Mouse (Mus musculus) midbrain, postnatal 0 days (tissue): ENCODE measurements around the gene Pofut1. TPM values are rescaled to one million over a fixed set of nuclear protein-coding genes. Genes with fewer than 3 reads are reported as not detected.
A peak's percentile ranks its signal among the peaks of the same experiment; 100 is the strongest.

ENCODE experiments used
- ATAC-seq: fragments of 200-750 bp; cut with Nextera tagmentation; 2 replicates; pipeline ENCODE4 v1.8.0; 2017; ENCODE audit warnings: moderate number of reproducible peaks, mild to moderate bottlenecking, moderate TSS enrichment, moderate library complexity; ENCODE audit not compliant: low FRiP score
- DNase-seq: peaks from one replicate; pipeline ENCODE4 v3.0.0-alpha.2; 2015; ENCODE audit warnings: low spot score
- H3K27ac ChIP-seq: fragments of 300-500 bp; sonication (generic); 2 replicates; pipeline ENCODE4 v1.5.1; 2014; ENCODE audit warnings: low read depth, mild to moderate bottlenecking, low read length, mixed read lengths
- H3K27me3 ChIP-seq: fragments of 300-500 bp; sonication (generic); 2 replicates; pipeline ENCODE4 v1.6.1; 2014; ENCODE audit warnings: low read length, control low read depth, mixed read lengths; ENCODE audit not compliant: insufficient read depth
- H3K36me3 ChIP-seq: fragments of 300-500 bp; sonication (generic); 2 replicates; pipeline ENCODE4 v1.6.1; 2014; ENCODE audit warnings: low read length, control low read depth, mixed read lengths; ENCODE audit not compliant: insufficient read depth
- H3K4me1 ChIP-seq: fragments of 300-500 bp; sonication (generic); 2 replicates; pipeline ENCODE4 v1.6.1; 2014; ENCODE audit warnings: mild to moderate bottlenecking, control low read depth, antibody characterized with exemption, low read length, mixed read lengths; ENCODE audit not compliant: insufficient read depth
- H3K4me2 ChIP-seq: fragments of 300-500 bp; sonication (generic); 2 replicates; pipeline ENCODE4 v1.6.1; 2014; ENCODE audit warnings: low read depth, mild to moderate bottlenecking, low read length, mixed read lengths; ENCODE audit not compliant: poor library complexity, severe bottlenecking
- H3K4me3 ChIP-seq: fragments of 300-500 bp; sonication (generic); 2 replicates; pipeline ENCODE4 v1.5.1; 2014; ENCODE audit warnings: low read depth, mild to moderate bottlenecking, low read length, moderate library complexity
- H3K9ac ChIP-seq: fragments of 300-500 bp; sonication (generic); replicated peaks from 2 replicates; pipeline ENCODE4 v1.6.1; 2014; ENCODE audit warnings: mild to moderate bottlenecking, low read length, moderate library complexity, mixed read lengths; ENCODE audit not compliant: poor library complexity, severe bottlenecking
- H3K9me3 ChIP-seq: fragments of 300-500 bp; sonication (generic); 2 replicates; pipeline ENCODE4 v1.6.1; 2016; ENCODE audit warnings: low read length, control low read depth
- CTCF ChIP-seq: IDR thresholded peaks from 2 replicates; pipeline ENCODE4 v1.5.1; 2016; ENCODE audit warnings: antibody characterized with exemption, mild to moderate bottlenecking
- WGBS: fragments of 180-500 bp; shearing (Covaris S2); extraction: QIAGEN DNeasy Blood & Tissue Kit; methylation state at CpG from one replicate; pipeline ENCODE4 v1.1.7; 2014; 5-methylcytosine and 5-hydroxymethylcytosine counted together
- polyA plus RNA-seq: library from polyadenylated mRNA; unstranded; fragments of >200 nt; fragmentation: Nextera tagmentation; extraction: Ambion mirVana; gene quantifications from 2 replicates; pipeline ENCODE4 v1.2.1, GENCODE M21; 2015
- total RNA-seq: library from RNA; depleted of rRNA; stranded (reverse); fragments of >200 nt; gene quantifications from 2 replicates; pipeline ENCODE4 v1.2.3, GENCODE M21; 2014

The Pofut1 gene
- total and polyA plus RNA-seq, 2 experiments from 2014 or later = 4.6 to 18.8 TPM

GRCm38 (mm10) chr2:153218516-153218915, 22.8 kb upstream of the Pofut1 start:
- no peak for TF ChIP-seq CTCF
- Histone ChIP-seq H3K27ac (no peak overlapping the region), H3K27me3 (no peaks in the 10 kb centered on the region), H3K4me2 (no peak overlapping the region), H3K36me3 (0 out of 2 replicates have a peak, but pooled peaks cover 4% of the 10 kb centered on the region), H3K4me1 (no peaks in the 10 kb centered on the region), H3K9ac (no peak overlapping the region), H3K4me3 (no peak overlapping the region), H3K9me3 (no peaks in the 10 kb centered on the region)
- ATAC-seq = no peak
- WGBS = 81% methylated on average over 3 of the region's 3 CpGs
- no peak for DNase-seq

GRCm38 (mm10) chr2:153221620-153222019, 19.7 kb upstream of the Pofut1 start:
- WGBS = 89% methylated on average over 4 of the region's 4 CpGs
- Histone ChIP-seq H3K4me1 (peaks cover 9% of the 10 kb centered on the region; the same call in 1 of the 2 replicates), H3K4me3 (no peak overlapping the region), H3K4me2 (no peak overlapping the region), H3K27ac (no peak overlapping the region), H3K9ac (no peak overlapping the region), H3K27me3 (no peaks in the 10 kb centered on the region), H3K36me3 (0 out of 2 replicates have a peak, but pooled peaks cover 4% of the 10 kb centered on the region), H3K9me3 (no peaks in the 10 kb centered on the region)
- DNase-seq (no peak), ATAC-seq (no peak)
- TF ChIP-seq CTCF = no peak

- peaks cover 9% of the 10 kb centered on the region; the same call in 1 of the 2 replicates for H3K4me1 ChIP-seq
- H3K27me3 ChIP-seq = no peaks in the 10 kb centered on the region
- H3K9ac ChIP-seq = no peak overlapping the region
- H3K9me3 ChIP-seq = no peaks in the 10 kb centered on the region
- H3K36me3 ChIP-seq = 0 out of 2 replicates have a peak, but pooled peaks cover 4% of the 10 kb centered on the region
- no peak overlapping the region for H3K27ac ChIP-seq
- H3K4me3 ChIP-seq = no peak overlapping the region
- no peak for ATAC-seq
- no peak for DNase-seq
- no peak overlapping the region for H3K4me2 ChIP-seq
- TF ChIP-seq CTCF = no peak
Measured at GRCm38 (mm10) chr2:153222130-153222529, 19.2 kb upstream of the Pofut1 start.

GRCm38 (mm10) chr2:153222566-153222965, 18.8 kb upstream of the Pofut1 start:
- no peak overlapping the region for H3K9ac ChIP-seq
- H3K36me3 ChIP-seq = 0 out of 2 replicates have a peak, but pooled peaks cover 4% of the 10 kb centered on the region
- 90% methylated on average over 2 of the region's 2 CpGs for WGBS
- no peak for DNase-seq
- ATAC-seq = no peak
- H3K4me3 ChIP-seq = no peak overlapping the region
- peaks cover 9% of the 10 kb centered on the region; the same call in 1 of the 2 replicates for H3K4me1 ChIP-seq
- no peak overlapping the region for H3K27ac ChIP-seq
- H3K27me3 ChIP-seq = no peaks in the 10 kb centered on the region
- no peak overlapping the region for H3K4me2 ChIP-seq
- H3K9me3 ChIP-seq = no peaks in the 10 kb centered on the region
- no peak for TF ChIP-seq CTCF

GRCm38 (mm10) chr2:153224946-153225594, 16.3 kb upstream of the Pofut1 start, which contains the start of gene Tspyl3:
Tspyl3 (minus strand) TSS chr2:153225441.
- peak within 1 kb of the TSS; percentile 91 for H3K9ac ChIP-seq
- H3K4me1 ChIP-seq = peaks cover 9% of the 10 kb centered on the region; the same call in 1 of the 2 replicates
- WGBS = 3% methylated on average over 31 of the region's 31 CpGs
- TF ChIP-seq CTCF = peak; percentile 26; the same call in 1 of the 2 replicates
- no peaks in the 10 kb centered on the region for H3K27me3 ChIP-seq
- ATAC-seq (peak; percentile 93), DNase-seq (peak; percentile 79)
- H3K4me2 ChIP-seq = peak within 1 kb of the TSS; percentile 83
- H3K4me3 ChIP-seq = peak within 1 kb of the TSS; percentile 71
- peaks cover 21% of the 10 kb centered on the region for H3K36me3 ChIP-seq
- no peaks in the 10 kb centered on the region for H3K9me3 ChIP-seq
- H3K27ac ChIP-seq = peak within 1 kb of the TSS; percentile 85

- Histone ChIP-seq H3K4me3 (peak overlapping the region; percentile 71), H3K9me3 (no peaks in the 10 kb centered on the region), H3K4me2 (peak overlapping the region; percentile 83), H3K4me1 (peaks cover 9% of the 10 kb centered on the region; the same call in 1 of the 2 replicates), H3K36me3 (peaks cover 26% of the 10 kb centered on the region), H3K27ac (peak overlapping the region; percentile 85), H3K9ac (peak overlapping the region; percentile 91), H3K27me3 (no peaks in the 10 kb centered on the region)
- no peak for DNase-seq
- peak; percentile 36; the same call in 1 of the 2 replicates for ATAC-seq
- TF ChIP-seq CTCF = no peak
- WGBS = 2% methylated on average over 3 of the region's 3 CpGs
Measured at GRCm38 (mm10) chr2:153225595-153225953, 15.8 kb upstream of the Pofut1 start.
